Mouse (Mus musculus) left cerebral cortex, postnatal 10 days (tissue): Measurements from ENCODE around the gene Tmem150b. TPM values are rescaled to one million over a fixed set of nuclear protein-coding genes. Genes with fewer than 3 reads are reported as not detected.

Source experiments
- DNase-seq, 2 experiments: peaks; one replicate each; pipeline ENCODE4 v3.0.0; 2021 to 2022; ENCODE audit warnings: low spot score in 2 of 2, mixed read lengths in 1 of 2; ENCODE audit errors: extremely low spot score in 1 of 2
- intact Hi-C: fragments of 180-260 bp; cut with DNase I; formaldehyde crosslinking; loops from one replicate; pipeline ENCODE4 v1.15.1; 2025
- total RNA-seq, 2 experiments: library from RNA; stranded (reverse); gene quantifications; 2 replicates each; pipeline ENCODE4 v1.2.3; 2021

Gene Tmem150b
- total RNA-seq, 2 experiments from 2014 or later = not detected

- peak; percentile 98 to 100 for DNase-seq
- intact Hi-C loops = loop anchor here (2.0 kb wide), 1 partner anchor 53 kb away; the partner anchor contains the start of gene Rpl28
These were observed 14.7 kb upstream of the Tmem150b start, which contains the start of gene Kmt5c for GRCm38 (mm10) chr7:4739544-4740275. TSS of gene Kmt5c (plus strand) at chr7:4740115.

- intact Hi-C loops = no loop called here
- DNase-seq = no peak
These were observed 14.0 kb upstream of the Tmem150b start for GRCm38 (mm10) chr7:4739041-4739543.

GRCm38 (mm10) chr7:4732968-4733392 lies 7.9 kb upstream of the Tmem150b start:
- DNase-seq = no peak
- intact Hi-C loops = no loop called here

GRCm38 (mm10) chr7:4731090-4731489 lies 6.0 kb upstream of the Tmem150b start:
- intact Hi-C loops = no loop called here
- DNase-seq = no peak

- no peak for DNase-seq
- intact Hi-C loops = no loop called here
These were observed 690 bp downstream of the Tmem150b start for GRCm38 (mm10) chr7:4724359-4724758.

GRCm38 (mm10) chr7:4723508-4723907 lies 1.5 kb downstream of the Tmem150b start:
- no peak for DNase-seq
- intact Hi-C loops = no loop called here

- no peak for DNase-seq
- intact Hi-C loops = no loop called here
These were observed 5.8 kb downstream of the Tmem150b start for GRCm38 (mm10) chr7:4719276-4719675.

- intact Hi-C loops = no loop called here
- no peak for DNase-seq
These were observed 8.1 kb downstream of the Tmem150b start for GRCm38 (mm10) chr7:4716955-4717354.

GRCm38 (mm10) chr7:4712594-4712993 lies 12.5 kb downstream of the Tmem150b start:
- DNase-seq = no peak
- intact Hi-C loops = no loop called here

- intact Hi-C loops = loop anchor here (5.0 kb wide), 1 partner anchor 87 kb away; the partner anchor contains the start of gene Rpl28
- peak in 1 of 2 experiments; percentile 59 for DNase-seq
These were observed 20.0 kb downstream of the Tmem150b start for GRCm38 (mm10) chr7:4705098-4705497.

GRCm38 (mm10) chr7:4703195-4703594 lies 21.9 kb downstream of the Tmem150b start:
- intact Hi-C loops = no loop called here

GRCm38 (mm10) chr7:4702334-4702733 lies 22.7 kb downstream of the Tmem150b start:
- intact Hi-C loops = no loop called here
- no peak for DNase-seq

More at GRCm38 (mm10) chr7:4703195-4703594, 21.9 kb downstream of the Tmem150b start:
- no peak for DNase-seq

- no peak for DNase-seq
- intact Hi-C loops = no loop called here
These were observed 32.0 kb downstream of the Tmem150b start for GRCm38 (mm10) chr7:4693004-4693403.

- peak in 1 of 2 experiments; percentile 56 for DNase-seq
- intact Hi-C loops = no loop called here
These were observed 33.9 kb downstream of the Tmem150b start for GRCm38 (mm10) chr7:4690951-4691653.

- DNase-seq = peak; percentile 90 to 94
- intact Hi-C loops = no loop called here
These were observed 34.7 kb downstream of the Tmem150b start, which contains the start of gene Brsk1 for GRCm38 (mm10) chr7:4690387-4690786. TSS of gene Brsk1 (plus strand) at chr7:4690604.

- DNase-seq = peak; percentile 89 to 93
- intact Hi-C loops = no loop called here
These were observed 40.2 kb downstream of the Tmem150b start, which contains the start of gene Hspbp1 for GRCm38 (mm10) chr7:4684632-4685417. TSS of gene Hspbp1 (minus strand) at chr7:4685068.

- no peak for DNase-seq
- intact Hi-C loops = no loop called here
These were observed 40.8 kb downstream of the Tmem150b start for GRCm38 (mm10) chr7:4684203-4684602.

- no peak for DNase-seq
- intact Hi-C loops = no loop called here
These were observed 41.7 kb downstream of the Tmem150b start for GRCm38 (mm10) chr7:4683307-4683706.

- no peak for DNase-seq
- intact Hi-C loops = no loop called here
These were observed 49.8 kb downstream of the Tmem150b start for GRCm38 (mm10) chr7:4675200-4675599.
